Mouse (Mus musculus) MEL (cell line): ENCODE measurements around the gene Pdhx. TPM values are rescaled to one million over a fixed set of nuclear protein-coding genes. Genes with fewer than 3 reads are reported as not detected.

Source experiments
- DNase-seq: peaks from one replicate; pipeline ENCODE4 v3.0.0; 2011; ENCODE audit warnings: low read depth, low spot score
- H3K27ac ChIP-seq: 2 replicates; pipeline ENCODE4 v1.5.1; 2012; ENCODE audit warnings: low read depth, mild to moderate bottlenecking, control low read depth, low read length, moderate library complexity; ENCODE audit not compliant: control insufficient read depth
- H3K27me3 ChIP-seq, 2 experiments: fragments of 150-350 bp in 1 of 2; sonication (generic) in 1 of 2; 2 replicates each; pipeline ENCODE4 v1.6.1; 2012; ENCODE audit warnings: low read length in 2 of 2, mild to moderate bottlenecking in 2 of 2, improper control_type of control experiment in 1 of 2, moderate library complexity in 1 of 2; ENCODE audit not compliant: insufficient read depth in 2 of 2, control insufficient read depth in 1 of 2
- H3K36me3 ChIP-seq, 2 experiments: 2 replicates each; pipeline ENCODE4 v1.6.1; 2012 to 2014; ENCODE audit warnings: low read length in 2 of 2, improper control_type of control experiment in 1 of 2, inconsistent platforms in 1 of 2, mild to moderate bottlenecking in 1 of 2; ENCODE audit not compliant: insufficient read depth in 2 of 2, control insufficient read depth in 1 of 2
- H3K4me1 ChIP-seq, 2 experiments: fragments of 150-350 bp in 1 of 2; sonication (generic) in 1 of 2; 2 replicates each; pipeline ENCODE4 v1.6.1; 2012; ENCODE audit warnings: low read length in 2 of 2, improper control_type of control experiment in 1 of 2, mild to moderate bottlenecking in 1 of 2; ENCODE audit not compliant: insufficient read depth in 2 of 2, control insufficient read depth in 1 of 2
- H3K4me3 ChIP-seq, 2 experiments: fragments of 150-350 bp in 1 of 2; sonication (generic) in 1 of 2; 2 replicates each; pipeline ENCODE4 v1.5.1; 2012; ENCODE audit warnings: low read depth in 2 of 2, low read length in 2 of 2, mild to moderate bottlenecking in 2 of 2, moderate library complexity in 2 of 2, control low read depth in 1 of 2, improper control_type of control experiment in 1 of 2; ENCODE audit not compliant: control insufficient read depth in 1 of 2, insufficient read depth in 1 of 2
- H3K79me2 ChIP-seq: 2 replicates; pipeline ENCODE4 v1.6.1; 2012; ENCODE audit warnings: mild to moderate bottlenecking, low read length, moderate library complexity; ENCODE audit not compliant: control insufficient read depth, poor library complexity, insufficient read depth
- H3K9ac ChIP-seq: 2 replicates; pipeline ENCODE4 v1.6.1; 2012; ENCODE audit warnings: low read depth, mild to moderate bottlenecking, control low read depth, low read length, moderate library complexity; ENCODE audit not compliant: control insufficient read depth, poor library complexity, severe bottlenecking
- H3K9me3 ChIP-seq: fragments of 150-350 bp; sonication (generic); replicated peaks from 2 replicates; pipeline ENCODE4 v1.6.1; 2012; ENCODE audit warnings: mild to moderate bottlenecking, low read length, improper control_type of control experiment, moderate library complexity; ENCODE audit not compliant: insufficient read depth
- CHD2 ChIP-seq: IDR thresholded peaks from 2 replicates; pipeline ENCODE4 v1.6.1; 2011; ENCODE audit warnings: low read length, improper control_type of control experiment
- E2F4 ChIP-seq: IDR thresholded peaks from 2 replicates; pipeline ENCODE4 v1.6.1; 2011; ENCODE audit warnings: low read depth, low read length, improper control_type of control experiment, borderline replicate concordance
- EP300 ChIP-seq, 2 experiments: IDR thresholded peaks; 2 replicates each; pipeline ENCODE4 v1.6.1; 2011; ENCODE audit warnings: improper control_type of control experiment in 2 of 2, low read length in 2 of 2, low read depth in 1 of 2, mild to moderate bottlenecking in 1 of 2
- ETS1 ChIP-seq: IDR thresholded peaks from 2 replicates; pipeline ENCODE4 v1.6.1; 2012; ENCODE audit warnings: low read depth, mild to moderate bottlenecking, inconsistent platforms, low read length, improper control_type of control experiment, moderate library complexity
- GATA1 ChIP-seq: IDR thresholded peaks from 2 replicates; pipeline ENCODE4 v1.6.1; 2011; ENCODE audit warnings: low read depth, low read length, improper control_type of control experiment
- MAFK ChIP-seq: IDR thresholded peaks from 2 replicates; pipeline ENCODE4 v1.6.1; 2011; ENCODE audit warnings: low read depth, mild to moderate bottlenecking, low read length, improper control_type of control experiment, borderline replicate concordance
- MAX ChIP-seq: IDR thresholded peaks from 2 replicates; pipeline ENCODE4 v1.6.1; 2011; ENCODE audit warnings: low read length, improper control_type of control experiment
- MXI1 ChIP-seq: IDR thresholded peaks from 2 replicates; pipeline ENCODE4 v1.6.1; 2011; ENCODE audit warnings: mild to moderate bottlenecking, low read depth, low read length, improper control_type of control experiment
- MYC ChIP-seq: IDR thresholded peaks from 2 replicates; pipeline ENCODE4 v1.6.1; 2011; ENCODE audit warnings: low read depth, mild to moderate bottlenecking, low read length, improper control_type of control experiment, moderate library complexity
- POLR2AphosphoS2 ChIP-seq: IDR thresholded peaks from 2 replicates; pipeline ENCODE4 v1.6.1; 2011; ENCODE audit warnings: low read length, improper control_type of control experiment
- RAD21 ChIP-seq: IDR thresholded peaks from 2 replicates; pipeline ENCODE4 v1.6.1; 2011; ENCODE audit warnings: mild to moderate bottlenecking, low read depth, low read length, improper control_type of control experiment
- SIN3A ChIP-seq: IDR thresholded peaks from 2 replicates; pipeline ENCODE4 v1.6.1; 2012; ENCODE audit warnings: low read length, improper control_type of control experiment, inconsistent platforms
- SMC3 ChIP-seq: IDR thresholded peaks from 2 replicates; pipeline ENCODE4 v1.6.1; 2011; ENCODE audit warnings: low read depth, low read length, improper control_type of control experiment
- TCF12 ChIP-seq: IDR thresholded peaks from 2 replicates; pipeline ENCODE4 v1.6.1; 2014; ENCODE audit warnings: low read depth, mild to moderate bottlenecking, inconsistent platforms, low read length, improper control_type of control experiment, moderate library complexity
- UBTF ChIP-seq: IDR thresholded peaks from 2 replicates; pipeline ENCODE4 v1.6.1; 2012; ENCODE audit warnings: low read depth, mild to moderate bottlenecking, inconsistent platforms, low read length, improper control_type of control experiment, moderate library complexity, borderline replicate concordance; ENCODE audit not compliant: insufficient read depth
- USF2 ChIP-seq, 2 experiments: IDR thresholded peaks; 2 replicates each; pipeline ENCODE4 v1.6.1; 2011 to 2012; ENCODE audit warnings: improper control_type of control experiment in 2 of 2, low read length in 2 of 2, borderline replicate concordance in 1 of 2, inconsistent platforms in 1 of 2, low read depth in 1 of 2, mild to moderate bottlenecking in 1 of 2; ENCODE audit not compliant: insufficient read depth in 1 of 2
- ZC3H11A ChIP-seq: IDR thresholded peaks from 2 replicates; pipeline ENCODE4 v1.6.1; 2012; ENCODE audit warnings: low read depth, mild to moderate bottlenecking, inconsistent platforms, low read length, improper control_type of control experiment
- polyA plus RNA-seq, 2 experiments: library from polyadenylated mRNA; stranded (reverse) in 1 of 2; unstranded in 1 of 2; fragments of >175 nt in 1 of 2; fragments of >200 nt in 1 of 2; gene quantifications; 2 replicates each; pipeline versions ENCODE4 v1.2.1 to v1.2.4; 2012; ENCODE audit warnings: low replicate concordance in 2 of 2, low read depth in 1 of 2; ENCODE audit not compliant: insufficient read length in 2 of 2, insufficient read depth in 1 of 2, missing spikeins in 1 of 2
- total RNA-seq: library from RNA; depleted of rRNA; stranded (reverse); fragments of 300-350 nt; gene quantifications from 2 replicates; pipeline ENCODE4 v1.2.3, GENCODE M21; 2012

Gene Pdhx
- total and polyA plus RNA-seq, 3 experiments, result 48.4 to 73.3 TPM; not detected in 1

DNA sequence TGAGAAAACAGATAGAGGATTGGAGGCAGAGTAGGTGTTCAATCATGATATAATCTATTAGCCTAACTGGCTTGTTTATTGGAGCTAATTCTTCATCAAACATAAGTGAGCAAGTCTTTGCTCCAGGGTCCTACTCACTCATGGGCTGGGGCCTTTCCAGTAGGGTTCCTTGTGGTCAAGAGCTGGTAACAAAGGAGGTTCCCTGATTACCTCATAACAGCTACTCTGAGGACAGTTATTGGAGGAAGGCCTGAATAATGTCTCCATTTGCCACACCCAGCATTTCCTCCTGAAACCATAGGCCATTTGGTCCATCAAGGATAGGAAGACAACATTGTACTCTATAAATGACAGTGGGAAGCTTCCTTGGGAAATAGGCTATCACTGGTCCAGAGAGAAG lies 94.2 kb downstream of the Pdhx start:
- TF ChIP-seq MYC, result no peak
- TF ChIP-seq GATA1, result no peak
- no peak for TF ChIP-seq MAFK
- TF ChIP-seq MAX, result no peak
- no peak for TF ChIP-seq USF2 (IDR thresholded peaks at IDR 0.05; ENCODE audit: borderline replicate concordance in 1 of 2, insufficient read depth in 1 of 2, low read depth in 1 of 2, low read length in 2 of 2)
- no peak for TF ChIP-seq SMC3
- no peak for TF ChIP-seq E2F4
- no peak for TF ChIP-seq EP300 (IDR thresholded peaks at IDR 0.05; ENCODE audit: low read depth in 1 of 2, low read length in 2 of 2)
- no peak for TF ChIP-seq UBTF
- peaks cover 0 to 8% of the 10 kb centered on the region in 2 experiments; a peak in 1 of 4 replicates for H3K4me1 ChIP-seq
- H3K79me2 ChIP-seq, result no peaks in the 10 kb centered on the region
- H3K27ac ChIP-seq, result no peak overlapping the region
- H3K4me3 ChIP-seq, result no peak overlapping the region
- H3K36me3 ChIP-seq, result peaks cover 0 to 2% of the 10 kb centered on the region in 2 experiments; a peak in 1 of 4 replicates
- no peak for DNase-seq
- peaks cover 0 to 3% of the 10 kb centered on the region in 2 experiments; a peak in 2 of 4 replicates for H3K27me3 ChIP-seq
- H3K9ac ChIP-seq, result no peak overlapping the region
- H3K9me3 ChIP-seq, result no peaks in the 10 kb centered on the region

DNA sequence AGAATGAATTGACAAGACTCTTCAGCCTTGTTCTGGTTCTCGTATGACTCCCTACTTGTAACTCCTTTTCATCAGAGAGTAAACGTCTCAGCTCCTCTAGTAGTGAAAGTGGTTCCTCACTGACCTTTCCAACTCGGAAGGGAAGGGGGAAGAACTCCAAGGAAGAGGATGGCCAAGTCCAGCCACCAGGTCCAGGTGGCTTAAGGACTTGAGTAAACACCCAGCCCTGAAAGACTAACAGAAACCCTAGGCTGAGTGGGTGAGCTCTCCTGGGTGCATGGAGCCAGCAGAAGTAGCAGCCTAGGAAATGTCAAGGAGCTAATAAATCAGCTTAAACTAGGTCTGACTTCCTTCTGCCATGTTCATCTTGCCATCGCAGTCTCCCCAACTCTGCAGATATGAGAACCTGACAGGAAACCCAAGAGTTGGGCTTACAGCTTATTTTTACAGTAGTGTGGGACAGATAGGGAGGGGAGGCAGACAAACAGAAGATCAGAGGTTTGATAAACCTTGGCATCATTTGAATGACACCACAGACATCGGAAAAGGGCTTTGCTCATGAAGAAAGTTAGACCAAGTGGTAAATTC lies 97.9 kb downstream of the Pdhx start:
- TF ChIP-seq EP300 (IDR thresholded peaks at IDR 0.05; ENCODE audit: low read depth in 1 of 2, low read length in 2 of 2) (peak in 1 of 2 experiments; percentile 55; a peak in 2 of 4 replicates), CHD2 (no peak), USF2 (IDR thresholded peaks at IDR 0.05; ENCODE audit: borderline replicate concordance in 1 of 2, insufficient read depth in 1 of 2, low read depth in 1 of 2, low read length in 2 of 2) (no peak), ZC3H11A (no peak), POLR2AphosphoS2 (no peak), RAD21 (no peak), ETS1 (0 out of 2 replicates have a peak, but pooled peaks have one; percentile 12), SIN3A (no peak), MXI1 (no peak), TCF12 (0 out of 2 replicates have a peak, but pooled peaks have one; percentile 27), GATA1 (peak; percentile 50)
- Histone ChIP-seq H3K36me3 (peaks cover 0 to 2% of the 10 kb centered on the region in 2 experiments; a peak in 1 of 4 replicates), H3K27me3 (no peaks in the 10 kb centered on the region; a peak in 1 of 4 replicates), H3K79me2 (no peaks in the 10 kb centered on the region), H3K4me3 (no peak overlapping the region), H3K9ac (no peak overlapping the region), H3K9me3 (no peaks in the 10 kb centered on the region), H3K27ac (no peak overlapping the region), H3K4me1 (peaks cover 0 to 8% of the 10 kb centered on the region in 2 experiments; a peak in 1 of 4 replicates)
- DNase-seq, result peak; percentile 33
